Mouse (Mus musculus): ENCODE measurements at regions not wholly inside any gene's neighbourhood (a gene's known extent, or its start where the extent isn't known, plus 50 kb on each side); places are given as distances from the start of the nearest gene placed in this dataset.

DNA sequence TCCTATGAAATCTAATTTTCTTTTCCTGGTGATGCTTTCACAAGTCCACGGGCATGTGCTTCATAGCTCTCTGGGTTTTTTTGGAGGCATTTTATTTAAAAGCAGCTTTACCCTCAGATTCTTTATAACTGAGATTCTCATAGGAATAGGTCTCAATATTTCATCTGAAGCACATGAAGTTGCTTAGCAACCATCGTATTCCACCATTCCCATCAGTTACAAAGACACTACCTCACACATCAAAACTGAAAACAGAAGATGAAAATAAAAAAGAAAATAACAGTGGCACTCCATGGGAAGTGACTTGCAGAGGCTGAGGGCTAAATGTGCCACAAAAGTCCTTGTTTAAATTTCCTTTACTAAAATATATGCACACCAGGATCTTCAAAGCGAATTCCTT, 384.0 kb upstream of the 1700015G11Rik start:
- ATAC-seq (replicated peaks), result peak; percentile 72
- H3K27ac ChIP-seq, result peak overlapping the region; percentile 58; the same call in 1 of the 2 replicates
- H3K4me3 ChIP-seq, result no peak overlapping the region
- H3K27me3 ChIP-seq (replicated peaks), result no peaks in the 10 kb centered on the region
- 58% methylated on average over 3 of the region's 3 CpGs for WGBS
- H3K9me3 ChIP-seq, result no peaks in the 10 kb centered on the region
- no peaks in the 10 kb centered on the region for H3K4me1 ChIP-seq
- H3K9ac ChIP-seq, result no peak overlapping the region
- no peak overlapping the region for H3K4me2 ChIP-seq
- no peaks in the 10 kb centered on the region for H3K36me3 ChIP-seq (replicated peaks)

DNA sequence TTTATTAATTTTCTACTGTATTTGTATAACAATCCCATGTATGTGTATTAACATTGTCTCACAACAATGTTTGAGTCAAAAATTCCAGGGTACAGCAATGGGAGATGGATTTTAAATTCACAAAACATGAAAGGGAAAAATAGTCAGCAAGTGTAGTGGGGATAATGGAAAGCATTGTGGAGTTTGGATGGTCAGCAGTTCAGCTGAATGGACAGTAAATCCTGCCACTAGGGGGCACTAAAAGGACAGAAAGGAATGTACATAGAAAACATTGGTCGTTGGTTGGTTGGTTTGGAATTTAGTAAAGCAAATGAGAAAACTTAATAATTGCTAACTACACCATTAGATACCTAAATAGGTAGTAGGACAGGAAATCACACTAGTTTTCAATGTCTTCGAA, 376.3 kb upstream of the 1700015G11Rik start:
- Histone ChIP-seq H3K4me1 (no peaks in the 10 kb centered on the region), H3K27ac (no peak overlapping the region), H3K27me3 (replicated peaks) (no peaks in the 10 kb centered on the region), H3K4me2 (no peak overlapping the region), H3K36me3 (replicated peaks) (no peaks in the 10 kb centered on the region), H3K9me3 (no peaks in the 10 kb centered on the region), H3K4me3 (no peak overlapping the region), H3K9ac (no peak overlapping the region)
- peak; percentile 58; the same call in 1 of the 2 replicates for ATAC-seq (replicated peaks)
- 23% methylated on average over 2 of the region's 2 CpGs for WGBS

All from midbrain, embryonic 15.5 days (tissue).